Mouse (Mus musculus): ENCODE results near the gene Snx4. TPM values are rescaled to one million over a fixed set of nuclear protein-coding genes. Genes with fewer than 3 reads are reported as not detected.
A peak's percentile ranks its signal among the peaks of the same experiment; 100 is the strongest.

The Snx4 gene
- total RNA-seq, 2 experiments from 2014 or later: 32.0 to 34.0 TPM

DNA sequence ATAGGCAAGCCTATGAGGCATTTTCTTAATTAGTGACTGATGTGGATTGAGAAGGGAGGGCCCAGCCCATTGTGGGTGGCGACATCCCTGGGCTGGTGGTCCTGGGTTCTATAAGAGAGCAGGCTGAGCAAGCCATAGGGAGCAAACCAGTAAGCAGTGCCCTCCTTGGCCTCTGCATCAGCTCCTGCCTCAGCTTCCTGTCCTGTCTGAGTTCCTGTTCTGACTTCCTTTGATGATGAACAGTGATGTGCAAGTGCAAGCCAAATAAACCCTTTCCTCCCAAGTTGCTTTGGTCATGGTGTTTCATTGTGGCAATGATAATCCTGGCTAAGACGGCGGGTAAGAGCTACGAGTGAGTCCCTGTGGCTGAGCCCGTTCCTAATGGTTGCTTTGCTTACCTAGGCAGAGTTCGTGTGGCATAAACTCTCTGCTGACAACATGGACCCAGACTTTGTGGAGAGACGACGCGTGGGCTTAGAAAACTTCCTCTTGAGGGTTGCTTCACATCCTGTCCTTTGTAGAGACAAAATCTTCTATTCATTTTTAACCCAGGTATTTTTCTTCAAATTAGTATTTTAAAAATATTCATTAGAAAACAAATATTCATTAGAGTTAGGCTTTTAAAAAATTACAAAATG lies 16.5 kb downstream of the Snx4 start:
- DNase-seq (ENCODE audit: low spot score in 2 of 2): no peak

DNA sequence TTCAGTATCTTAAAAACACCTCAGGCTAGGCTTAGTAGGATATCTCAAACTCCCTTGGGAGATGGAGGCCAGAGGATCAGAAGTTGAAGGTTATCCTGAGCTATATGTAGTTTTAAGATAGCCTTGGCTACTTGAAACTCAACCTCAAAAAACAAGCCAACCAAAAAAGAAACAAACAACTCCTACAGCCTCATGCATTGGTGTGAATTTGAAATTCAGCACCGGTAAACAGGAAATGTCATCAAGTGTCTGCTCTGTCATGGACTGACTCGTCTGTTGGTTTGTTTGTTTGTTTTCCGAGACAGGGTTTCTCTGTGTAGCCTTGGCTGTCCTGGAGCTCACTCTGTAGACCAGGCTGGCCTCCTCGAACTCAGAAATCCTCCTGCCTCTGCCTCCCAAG lies 20.6 kb downstream of the Snx4 start:
- DNase-seq (ENCODE audit: low spot score in 2 of 2): no peak

DNA sequence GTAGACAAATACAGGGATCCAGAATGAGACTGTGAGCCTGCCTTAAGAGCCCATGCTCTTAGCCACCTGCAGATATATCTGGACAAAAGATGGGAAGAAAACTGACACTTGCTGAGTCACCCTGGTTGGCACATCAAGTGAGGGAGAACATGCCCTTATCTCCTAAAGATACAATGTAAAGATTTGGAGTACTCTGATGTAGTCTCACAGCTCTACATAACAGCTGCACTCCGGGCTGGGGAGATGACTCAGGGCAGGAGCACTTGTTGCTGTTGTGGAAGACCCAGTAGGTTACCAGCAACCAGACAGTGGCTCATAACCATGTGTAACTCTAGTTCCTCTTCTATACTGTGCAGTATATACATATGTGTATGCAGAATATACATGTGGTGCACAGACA lies 31.8 kb downstream of the Snx4 start:
- DNase-seq (ENCODE audit: low spot score in 2 of 2): no peak

DNA sequence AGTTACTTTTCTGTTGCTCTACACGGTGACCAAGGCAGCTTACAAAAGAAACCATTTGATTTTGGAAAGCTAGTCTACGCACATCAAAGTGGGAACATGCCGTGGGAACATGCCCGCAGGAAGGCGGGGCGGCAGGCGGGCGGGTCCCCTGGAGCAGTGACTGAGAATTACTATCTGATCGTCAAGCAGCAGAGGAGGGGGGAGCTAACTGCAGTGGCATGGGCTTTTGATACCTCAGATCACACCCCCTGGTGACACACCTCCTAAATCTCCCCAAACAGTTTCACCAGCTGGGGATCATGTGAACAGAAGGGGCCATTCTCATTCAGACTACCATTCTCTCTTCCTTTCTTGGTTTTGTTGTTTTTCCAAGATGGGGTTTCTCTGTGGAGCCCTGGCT lies 37.3 kb downstream of the Snx4 start:
- DNase-seq (ENCODE audit: low spot score in 2 of 2): no peak

DNA sequence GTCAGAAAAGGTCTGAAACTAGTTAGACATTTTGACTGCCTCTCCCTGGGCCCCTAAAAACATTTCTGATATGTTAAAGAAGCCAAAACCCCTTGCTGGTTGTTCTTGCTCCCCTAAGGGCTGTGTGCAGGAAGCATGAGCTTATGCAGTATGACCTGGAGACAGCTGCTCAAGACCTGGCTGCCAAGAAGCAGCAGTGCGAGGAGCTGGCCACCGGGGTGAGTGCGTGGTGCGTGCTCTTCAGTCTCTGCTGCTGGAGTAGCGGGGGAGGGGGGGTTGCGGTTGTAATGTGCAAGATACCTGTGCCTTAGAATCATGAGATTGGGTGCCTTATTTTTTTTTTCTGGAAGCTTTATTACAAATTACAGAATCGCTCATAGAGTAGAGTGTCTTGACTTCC lies 38.7 kb downstream of the Snx4 start:
- no peak for DNase-seq (ENCODE audit: low spot score in 2 of 2)

DNA sequence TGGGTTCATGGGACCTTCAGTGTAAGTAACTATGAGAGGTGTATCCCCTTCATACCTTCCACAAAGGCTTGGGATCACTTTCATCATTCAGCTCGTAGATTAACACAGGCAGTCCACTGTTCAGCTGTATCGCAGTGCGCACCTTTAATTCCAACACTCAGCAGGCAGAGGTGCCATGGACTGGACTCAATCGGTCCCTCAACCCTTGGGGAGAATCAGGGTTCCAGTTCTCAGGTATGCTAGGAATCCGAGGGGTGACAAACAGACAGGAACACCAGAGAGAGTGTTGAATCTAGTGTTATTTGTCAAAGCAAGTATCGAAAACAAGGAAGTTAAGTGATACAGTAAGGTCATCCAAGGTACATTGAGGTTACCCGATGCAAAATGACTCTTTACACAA lies 41.0 kb downstream of the Snx4 start:
- DNase-seq (ENCODE audit: low spot score in 2 of 2): no peak

DNA sequence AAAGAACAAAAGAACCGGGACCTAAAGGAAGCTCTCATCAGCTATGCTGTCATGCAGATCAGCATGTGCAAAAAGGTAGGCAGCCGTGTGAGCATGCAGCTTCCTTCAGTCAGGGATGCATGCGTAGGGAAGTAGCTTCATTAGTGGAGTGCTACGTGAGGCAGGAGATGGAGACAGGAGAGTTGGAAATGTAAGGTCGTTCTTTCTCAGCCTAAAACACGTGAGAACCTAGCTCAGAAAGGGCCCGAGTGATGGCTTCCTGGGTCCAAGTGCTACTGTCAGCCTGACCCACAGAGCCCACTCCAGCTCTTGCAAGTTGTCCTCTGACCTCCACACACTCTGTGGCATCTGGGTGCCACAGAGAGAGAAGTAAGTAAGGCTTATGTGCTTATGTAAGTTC lies 43.4 kb downstream of the Snx4 start:
- no peak for DNase-seq (ENCODE audit: low spot score in 2 of 2)

DNA sequence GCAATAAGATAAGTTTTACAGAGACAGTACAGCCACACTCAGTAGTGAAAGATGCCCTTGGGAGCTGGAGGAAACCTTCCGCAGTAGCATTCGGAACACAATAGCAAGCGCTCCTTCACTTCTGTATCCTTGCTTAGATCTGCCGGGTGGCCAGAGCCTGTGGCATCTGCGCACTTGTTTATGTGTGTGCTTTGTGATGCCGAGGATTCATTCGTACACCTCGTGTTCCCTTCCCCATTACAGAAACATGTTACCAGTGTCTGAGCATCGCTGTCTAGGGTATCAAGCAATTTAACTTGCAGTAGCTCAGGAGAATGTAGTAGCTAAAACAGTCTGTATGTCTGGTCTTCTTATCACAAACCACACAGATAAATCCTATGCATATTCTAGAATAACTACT lies 44.1 kb downstream of the Snx4 start:
- no peak for DNase-seq (ENCODE audit: low spot score in 2 of 2)

DNA sequence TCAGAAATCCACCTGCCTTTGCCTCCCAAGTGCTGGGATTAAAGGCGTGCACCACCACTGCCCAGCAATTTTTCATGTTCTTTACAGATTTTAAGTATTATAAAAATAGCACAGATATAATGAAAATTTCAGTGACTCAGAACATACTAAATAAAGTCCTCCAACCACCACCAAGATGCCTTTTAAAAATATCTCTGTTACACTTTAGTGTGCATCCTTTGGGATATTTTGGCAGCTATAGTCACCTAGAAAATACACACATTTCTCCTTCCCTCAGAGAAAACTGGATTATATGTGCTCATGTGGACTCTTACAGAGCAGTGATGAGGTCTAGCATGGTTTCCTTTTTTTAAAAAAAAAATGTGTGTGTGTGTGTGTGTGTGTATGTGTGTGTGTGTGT lies 46.3 kb downstream of the Snx4 start:
- DNase-seq (ENCODE audit: low spot score in 2 of 2): no peak

DNA sequence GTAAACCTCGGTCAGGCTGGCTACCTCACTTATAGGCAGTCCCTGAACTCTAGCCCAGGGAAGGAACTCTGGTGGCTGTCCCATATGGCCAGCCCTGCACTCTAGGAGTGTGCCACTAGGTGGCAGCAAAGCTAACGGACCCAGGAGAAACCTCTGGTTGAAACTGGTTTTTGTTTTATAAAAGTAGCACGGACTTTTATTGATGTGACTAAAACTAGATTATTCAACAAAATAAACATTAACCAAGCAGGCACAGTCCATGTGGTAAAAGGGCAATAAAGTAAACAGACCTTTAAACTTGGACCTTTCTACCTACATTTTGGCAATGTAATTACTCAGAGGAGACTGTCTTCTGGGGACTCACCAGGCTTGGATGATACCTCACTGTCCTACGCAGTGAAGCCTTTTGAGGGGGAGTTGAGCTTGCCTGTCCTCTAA lies 55.4 kb downstream of the Snx4 start:
- DNase-seq (ENCODE audit: low spot score in 2 of 2): peak; percentile 81

DNA sequence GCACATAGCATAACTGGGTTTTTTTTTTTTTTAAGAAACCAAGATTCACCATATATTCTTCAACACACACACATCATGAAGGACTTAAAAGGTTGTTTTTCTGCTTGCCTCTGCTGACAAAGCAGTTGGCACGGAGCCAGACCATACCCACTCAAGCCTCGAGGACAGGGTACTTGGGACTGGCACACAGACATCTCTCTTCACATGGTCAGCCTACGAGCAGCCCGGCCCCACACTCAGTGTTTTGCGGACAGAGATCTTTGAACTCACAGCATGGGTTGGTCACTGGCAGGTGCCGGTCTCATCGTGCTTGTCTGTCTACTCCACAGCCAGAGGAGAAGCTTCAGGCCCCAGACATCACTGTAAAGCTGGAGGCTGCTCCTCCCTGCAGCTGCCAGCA lies 56.5 kb downstream of the Snx4 start:
- no peak for DNase-seq (ENCODE audit: low spot score in 2 of 2)

DNA sequence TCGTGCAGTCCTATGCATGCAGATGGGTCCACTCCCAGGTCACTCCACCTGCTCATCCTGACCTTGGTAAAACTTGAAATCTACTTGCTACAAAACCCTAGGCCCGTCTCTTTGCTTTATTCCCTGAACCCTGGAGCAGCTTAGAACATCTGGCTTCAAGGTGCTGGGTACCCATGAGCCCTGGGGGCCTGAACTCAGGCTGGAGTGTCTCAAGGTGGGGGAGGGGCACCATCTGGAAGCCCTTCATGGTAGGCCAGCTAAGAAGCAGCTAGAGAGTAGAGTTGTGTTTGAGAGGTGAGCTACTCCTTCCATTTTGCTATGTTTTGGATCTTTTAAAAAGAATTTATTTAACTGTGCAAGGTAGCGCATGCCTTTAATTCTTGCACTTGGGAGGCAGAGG lies 57.8 kb downstream of the Snx4 start:
- DNase-seq (ENCODE audit: low spot score in 2 of 2): no peak

DNA sequence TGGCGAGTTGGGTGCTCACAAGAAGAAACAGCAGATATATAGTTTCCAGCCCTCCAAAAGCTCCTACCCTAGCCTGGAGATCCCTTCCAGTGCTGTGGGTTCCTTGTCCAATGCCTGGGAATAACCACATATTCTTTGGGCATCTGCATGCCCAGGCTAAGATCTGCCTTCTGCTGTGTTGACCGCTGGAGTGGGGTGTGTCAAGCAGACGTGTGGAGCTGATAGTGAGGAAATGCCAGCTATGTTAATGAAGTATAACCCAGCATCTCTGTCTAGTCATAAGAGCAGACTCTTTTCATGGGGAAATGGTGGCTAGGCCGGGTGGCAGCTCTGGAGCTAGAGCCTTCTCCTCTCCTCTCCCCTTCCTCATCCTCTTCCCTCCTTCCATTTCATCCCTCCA lies 64.4 kb downstream of the Snx4 start:
- no peak for DNase-seq (ENCODE audit: low spot score in 2 of 2)

DNA sequence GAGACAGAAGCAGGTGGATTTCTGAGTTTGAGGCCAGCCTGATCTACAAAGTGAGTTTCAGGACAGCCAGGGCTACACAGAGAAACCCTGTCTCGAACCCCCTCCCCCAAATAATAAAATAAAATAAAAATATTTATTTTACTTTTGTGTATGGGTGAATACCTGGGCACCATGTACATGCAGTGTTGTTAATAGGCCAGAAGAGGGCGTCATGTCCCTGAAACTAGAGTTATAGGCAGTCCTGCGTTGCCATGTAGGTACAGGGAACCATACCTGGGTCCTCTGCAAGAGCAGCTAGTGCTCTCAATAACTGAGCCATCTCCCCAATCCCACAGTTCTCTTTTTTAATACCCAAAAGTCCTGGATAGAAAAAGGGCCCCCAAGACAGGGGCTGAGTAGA lies 66.4 kb downstream of the Snx4 start:
- no peak for DNase-seq (ENCODE audit: low spot score in 2 of 2)

DNA sequence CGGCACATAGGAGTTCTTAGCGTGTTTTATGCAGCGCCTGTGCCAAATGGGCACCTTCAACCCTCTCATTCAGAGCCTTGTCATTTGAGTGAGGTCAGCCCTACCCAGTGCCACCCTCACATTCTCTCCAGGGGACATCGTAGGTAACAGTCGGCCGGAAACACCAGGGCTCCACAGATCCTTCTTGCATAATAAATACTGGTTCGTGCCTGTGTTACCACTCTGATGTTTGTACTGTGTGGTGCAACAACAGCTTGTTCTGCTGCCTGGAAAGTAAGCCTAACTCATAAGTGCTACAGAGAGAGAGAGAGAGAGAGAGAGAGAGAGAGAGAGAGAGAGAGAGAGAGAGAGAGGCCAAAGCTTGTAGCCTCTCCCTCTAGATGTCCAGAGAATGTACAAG lies 66.8 kb downstream of the Snx4 start:
- DNase-seq (ENCODE audit: low spot score in 2 of 2): no peak

DNA sequence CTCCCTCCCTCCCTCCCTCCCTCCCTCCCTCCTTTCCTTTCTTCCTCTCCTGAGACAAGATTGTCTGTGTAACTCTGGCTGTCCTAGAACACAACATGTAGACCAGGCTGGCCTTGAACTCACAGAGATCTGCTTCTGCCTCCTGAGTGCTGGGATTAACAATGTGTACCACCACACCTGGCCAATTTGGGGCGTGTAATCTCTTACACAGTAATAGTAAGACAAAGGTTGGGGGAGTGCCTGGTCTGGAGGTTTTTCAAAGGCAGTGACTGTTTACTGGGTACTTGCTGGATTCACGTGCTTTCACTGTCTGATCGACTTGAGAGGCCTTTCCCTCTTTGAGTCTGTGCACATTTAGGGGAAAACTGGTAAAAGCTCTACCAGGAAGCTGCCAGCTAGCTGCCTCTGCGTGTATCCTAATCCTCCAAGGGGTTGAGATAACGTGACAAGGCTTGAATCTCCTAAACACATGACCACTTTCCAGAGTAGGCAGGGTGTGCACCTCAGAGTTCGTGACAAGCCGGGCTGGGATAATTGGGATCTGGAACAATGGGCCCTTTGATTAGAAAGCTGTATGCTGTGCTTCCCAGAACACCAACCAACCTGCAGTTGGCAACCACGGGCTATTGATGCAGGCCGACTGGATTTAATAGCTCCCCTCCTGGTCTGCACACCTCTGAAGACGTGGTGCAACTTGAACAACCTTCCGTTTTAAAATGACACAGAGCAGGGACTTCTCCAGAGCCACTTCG lies 74.6 kb downstream of the Snx4 start:
- DNase-seq (ENCODE audit: low spot score in 2 of 2): no peak

DNA sequence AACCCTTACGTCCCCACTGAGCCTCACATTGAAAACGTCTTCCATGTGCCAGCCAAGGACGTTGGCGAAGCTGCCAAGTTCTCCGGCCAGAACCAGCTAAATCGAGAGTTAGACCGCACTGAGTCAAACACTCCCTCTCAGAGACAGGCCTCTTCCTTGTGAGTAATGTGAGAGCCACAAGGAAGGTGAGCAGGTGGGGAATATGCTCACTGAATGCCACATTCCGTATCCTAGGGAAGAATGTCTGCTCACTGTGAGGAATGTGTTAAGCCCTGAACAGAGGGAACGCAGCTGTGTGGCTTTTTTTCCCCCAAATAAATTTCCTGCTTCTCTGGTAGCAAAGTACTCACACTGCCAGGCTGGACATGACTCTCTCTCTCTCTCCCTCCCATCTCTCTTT lies 75.3 kb downstream of the Snx4 start:
- no peak for DNase-seq (ENCODE audit: low spot score in 2 of 2)

DNA sequence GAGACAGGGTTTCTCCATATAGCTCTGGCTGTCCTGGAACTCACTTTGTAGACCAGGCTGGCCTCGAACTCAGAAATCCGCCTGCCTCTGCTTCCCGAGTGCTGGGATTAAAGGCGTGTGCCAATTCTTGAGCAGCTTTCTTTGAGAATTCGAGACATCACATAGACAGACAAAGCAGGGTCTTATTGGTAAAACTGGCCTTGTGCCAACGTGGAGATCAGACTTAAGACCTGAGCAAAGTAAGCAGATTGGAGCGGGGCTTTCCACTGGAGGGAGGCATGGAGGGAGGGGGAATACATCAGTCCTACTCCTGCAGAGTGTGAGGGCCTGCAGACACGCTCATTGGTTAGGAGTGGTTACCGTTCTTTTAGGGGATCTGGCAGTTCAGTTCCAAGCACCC lies 75.9 kb downstream of the Snx4 start:
- no peak for DNase-seq (ENCODE audit: low spot score in 2 of 2)

DNA sequence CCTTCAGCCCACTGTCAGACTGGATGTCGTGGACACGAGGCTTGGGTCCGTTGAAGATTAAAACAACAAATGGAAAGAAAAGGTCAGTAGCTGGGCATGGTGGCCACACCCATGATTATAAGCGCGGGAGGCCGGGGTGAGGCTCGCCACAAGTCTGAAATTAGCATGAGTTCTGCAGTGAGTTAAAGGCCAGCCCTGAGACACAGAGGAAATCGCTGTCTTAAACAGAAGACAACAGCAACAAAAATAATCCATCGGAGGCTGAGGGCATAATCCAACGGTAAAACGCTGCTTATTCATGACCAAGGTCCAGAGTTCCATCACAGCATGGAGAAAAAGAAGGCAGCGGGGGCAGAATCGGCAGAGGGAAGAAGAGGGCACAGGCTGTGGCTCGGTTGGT lies 81.8 kb downstream of the Snx4 start:
- no peak for DNase-seq (ENCODE audit: low spot score in 2 of 2)

DNA sequence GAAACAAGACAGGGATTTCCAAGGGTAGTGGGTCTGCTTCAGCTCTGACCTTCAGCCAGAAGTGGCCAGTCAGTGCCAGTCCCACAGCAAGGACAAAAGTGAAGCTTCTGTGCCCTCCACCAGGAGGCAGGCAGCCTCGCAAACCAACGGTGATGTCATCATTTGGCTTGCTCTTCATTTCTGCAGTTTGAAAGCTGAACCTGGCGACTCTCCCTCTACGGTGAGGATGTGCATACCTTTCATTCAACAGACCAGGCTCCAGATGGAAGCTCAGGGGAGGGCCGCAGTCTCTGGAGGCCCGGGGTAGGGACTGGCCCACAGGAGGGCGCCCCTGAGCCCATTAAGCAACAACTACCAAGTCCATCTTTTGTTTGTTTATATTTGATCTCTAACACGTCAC lies 85.9 kb downstream of the Snx4 start:
- DNase-seq (ENCODE audit: low spot score in 2 of 2): peak; percentile 66

DNA sequence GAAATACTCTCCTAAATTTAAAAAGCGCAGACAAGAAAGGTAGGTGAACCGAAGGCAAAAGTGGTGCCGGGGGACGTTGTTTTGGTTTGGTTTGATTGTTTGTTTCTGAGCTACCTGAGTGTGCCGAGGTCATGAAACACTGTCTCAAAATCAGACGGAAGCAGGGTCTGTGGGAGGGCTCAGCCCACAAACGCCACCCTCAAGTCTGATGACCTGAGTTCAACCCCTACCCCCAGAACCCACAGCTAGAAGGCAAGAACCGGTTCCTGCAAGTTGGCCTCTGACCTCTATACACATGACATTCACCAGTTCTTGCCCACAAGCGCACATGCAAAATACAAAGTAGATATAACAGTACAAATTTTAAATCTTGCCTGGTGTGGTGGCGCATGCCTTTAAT lies 86.4 kb downstream of the Snx4 start:
- DNase-seq (ENCODE audit: low spot score in 2 of 2): no peak

DNA sequence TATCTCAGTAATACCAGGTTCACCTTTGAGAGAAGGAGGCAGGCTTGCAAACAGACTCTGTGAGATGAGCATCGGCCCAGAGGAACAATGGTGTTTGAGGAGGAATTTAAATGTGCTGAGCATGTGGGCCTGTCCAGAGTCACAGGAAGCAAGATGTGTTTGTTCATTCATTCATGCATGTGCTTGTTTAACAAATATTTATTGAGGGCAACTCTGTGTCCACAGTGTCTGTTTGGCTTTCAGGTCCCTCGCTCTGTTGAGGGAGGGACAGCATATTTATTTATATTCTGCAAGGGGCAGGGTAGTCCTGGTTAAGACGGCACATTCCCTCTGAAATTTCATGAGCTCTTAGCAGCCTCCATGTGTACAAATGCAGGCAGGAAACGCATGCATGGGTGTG lies 87.2 kb downstream of the Snx4 start:
- DNase-seq (ENCODE audit: low spot score in 2 of 2): no peak

DNA sequence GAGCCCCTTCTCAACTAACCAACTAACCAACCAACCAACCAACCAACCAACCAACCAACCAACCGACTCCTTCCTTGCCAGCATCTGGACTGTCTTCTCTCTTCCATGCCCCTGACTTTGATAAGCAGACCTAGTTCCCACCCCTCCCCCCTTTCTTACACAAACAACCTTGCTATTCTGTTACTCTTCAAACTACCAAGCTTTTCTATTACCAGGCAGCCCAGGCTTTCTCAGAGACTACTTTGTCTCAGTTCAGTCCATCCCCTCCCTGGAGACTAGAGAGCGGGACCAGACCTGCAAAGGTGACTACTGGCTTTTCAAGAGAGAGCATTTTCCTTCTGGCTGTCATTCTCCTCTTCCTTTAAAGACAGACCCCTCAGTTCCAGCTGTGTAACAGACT lies 88.2 kb downstream of the Snx4 start:
- DNase-seq (ENCODE audit: low spot score in 2 of 2): no peak
